Mouse (Mus musculus) ES-Bruce4 (cell line): ENCODE results near the gene Slc25a12.

Experiments used
- CTCF ChIP-seq: IDR thresholded peaks from one replicate; pipeline ENCODE4 v1.8.1; 2011; ENCODE audit warnings: low read depth, low read length
- EP300 ChIP-seq: IDR thresholded peaks from 2 replicates; pipeline ENCODE4 v1.6.1; 2011; ENCODE audit warnings: low read depth, low read length; ENCODE audit not compliant: insufficient read depth

DNA sequence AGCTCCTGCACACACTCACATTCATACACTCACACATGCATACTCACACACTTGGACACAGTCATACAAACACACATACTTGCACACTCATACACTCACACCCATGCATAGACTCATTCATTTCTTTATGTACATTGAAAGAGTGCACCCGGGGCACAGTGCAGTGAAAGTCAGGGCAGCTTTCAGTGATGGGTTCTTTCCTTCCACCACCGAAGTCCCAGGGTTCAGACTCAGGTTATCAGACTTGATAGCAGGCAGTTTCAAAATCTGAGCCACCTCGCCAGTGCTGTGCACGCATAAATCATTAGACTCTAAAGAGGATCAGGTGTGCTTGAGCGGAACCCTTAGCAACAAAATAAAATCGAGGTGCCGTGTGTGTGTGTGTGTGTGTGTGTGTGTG, 17.4 kb downstream of the Slc25a12 start:
- TF ChIP-seq CTCF: no peak
- no peak for TF ChIP-seq EP300
